In the genomic region with DNA sequence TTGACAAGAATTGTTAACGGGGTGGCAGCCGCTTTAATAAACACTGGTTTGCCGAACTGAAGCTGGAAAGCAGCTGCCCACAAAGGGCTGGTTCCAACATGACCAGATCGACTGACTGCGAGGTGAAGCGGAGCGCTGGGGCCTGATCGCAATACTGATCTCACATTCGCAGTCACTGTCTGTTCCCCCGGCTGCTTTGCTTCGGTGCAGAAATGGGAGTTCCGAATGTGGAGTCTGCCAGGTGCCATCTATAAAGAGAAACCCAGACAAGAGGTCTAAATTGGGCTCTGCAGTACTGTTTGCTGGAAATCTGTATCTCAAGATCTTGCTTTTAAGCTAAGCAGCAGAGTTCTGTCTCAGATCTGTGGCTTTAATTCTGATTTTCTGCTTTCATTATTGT, we compare ENCODE assay signal across 9 mouse cellular contexts.
DNase-seq lines count a peak whose midpoint lies in the region; ATAC-seq lines count a peak whose summit lies in the region.
"Had no signal": no experiment of that assay in that cellular context is flagged by ENCODE, and none has a peak within 500 bp of the region (broad histone marks: within the 10 kb centered on the region; RNA-seq: fewer than 3 reads in every experiment).

No protein-coding gene starts in this region.

- no peak overlapping the region for H3K4me3 ChIP-seq in heart, embryonic 12.5 days
- H3K4me3 ChIP-seq in hindbrain, embryonic 16.5 days (ENCODE audit: low read length): 0 out of 2 replicates have a peak overlapping the region, but pooled peaks have one; percentile 2
- H3K4me3 ChIP-seq in midbrain, embryonic 13.5 days (replicated peaks): no peak overlapping the region

- H3K36me3 ChIP-seq in heart, embryonic 12.5 days: no peaks in the 10 kb centered on the region
- no peaks in the 10 kb centered on the region for H3K36me3 ChIP-seq in hindbrain, embryonic 16.5 days (ENCODE audit: control insufficient read depth, insufficient read depth, low read length)
- no peaks in the 10 kb centered on the region for H3K36me3 ChIP-seq in midbrain, embryonic 13.5 days

- H3K9me3 ChIP-seq in heart, embryonic 12.5 days (replicated peaks): no peaks in the 10 kb centered on the region
- H3K9me3 ChIP-seq in hindbrain, embryonic 16.5 days (ENCODE audit: control insufficient read depth, low read length): no peaks in the 10 kb centered on the region
- no peaks in the 10 kb centered on the region for H3K9me3 ChIP-seq in midbrain, embryonic 13.5 days

- no peak overlapping the region for H3K27ac ChIP-seq in heart, embryonic 12.5 days (ENCODE audit: poor library complexity, severe bottlenecking)
- H3K27ac ChIP-seq in hindbrain, embryonic 16.5 days (ENCODE audit: low read depth, low read length): no peak overlapping the region
- peak overlapping the region; percentile 44; the same call in 1 of the 2 replicates for H3K27ac ChIP-seq in midbrain, embryonic 13.5 days
- H3K27ac ChIP-seq: liver, embryonic 14.5 days had no signal

- ATAC-seq in heart, embryonic 12.5 days (ENCODE audit: insufficient number of reproducible peaks, low FRiP score): no peak
- peak; percentile 43 for ATAC-seq in hindbrain, embryonic 16.5 days
- ATAC-seq in midbrain, embryonic 13.5 days: peak; percentile 57
- ATAC-seq in erythroid progenitor cell, adult 5-6 weeks (replicated peaks; ENCODE audit: low FRiP score, poor library complexity, severe bottlenecking): no peak

- peaks cover 10% of the 10 kb centered on the region for H3K4me1 ChIP-seq in heart, embryonic 12.5 days (replicated peaks)
- no peaks in the 10 kb centered on the region for H3K4me1 ChIP-seq in hindbrain, embryonic 16.5 days (ENCODE audit: control insufficient read depth, insufficient read depth, low read depth, low read length)
- peaks cover 15% of the 10 kb centered on the region; the same call in 1 of the 2 replicates for H3K4me1 ChIP-seq in midbrain, embryonic 13.5 days (replicated peaks)

- no peaks in the 10 kb centered on the region for H3K27me3 ChIP-seq in heart, embryonic 12.5 days (replicated peaks)
- no peaks in the 10 kb centered on the region for H3K27me3 ChIP-seq in hindbrain, embryonic 16.5 days (replicated peaks; ENCODE audit: control insufficient read depth, insufficient read depth, low read length)
- no peaks in the 10 kb centered on the region for H3K27me3 ChIP-seq in midbrain, embryonic 13.5 days

- WGBS in heart, embryonic 12.5 days: 73% methylated on average over 12 of the region's 12 CpGs
- WGBS in hindbrain, embryonic 16.5 days: 63% methylated on average over 12 of the region's 12 CpGs
- 69% methylated on average over 12 of the region's 12 CpGs for WGBS in midbrain, embryonic 13.5 days

- H3K9ac ChIP-seq in heart, embryonic 12.5 days: no peak overlapping the region
- no peak overlapping the region for H3K9ac ChIP-seq in hindbrain, embryonic 16.5 days (ENCODE audit: low read depth, low read length)
- no peak overlapping the region for H3K9ac ChIP-seq in midbrain, embryonic 13.5 days (replicated peaks)
- H3K9ac ChIP-seq: liver, embryonic 14.5 days had no signal

- no peak for DNase-seq in heart, adult 18-20 months
- DNase-seq in MN1 (ENCODE audit: low spot score): peak; percentile 21
- no peak for DNase-seq in ovary, adult 18-20 months (ENCODE audit: low spot score)
- no peak for DNase-seq in urinary bladder, postnatal 36 days (ENCODE audit: low spot score in 2 of 2)

- peak overlapping the region; percentile 41 for H3K4me2 ChIP-seq in heart, embryonic 12.5 days
- peak overlapping the region; percentile 16 for H3K4me2 ChIP-seq in hindbrain, embryonic 16.5 days (ENCODE audit: low read length)
- H3K4me2 ChIP-seq in midbrain, embryonic 13.5 days (replicated peaks): peak overlapping the region; percentile 26; the same call in 1 of the 2 replicates

Comparison
In these comparisons a context has a peak if more than half of its experiments do, and no peak if none do; other contexts are left out.
1. ATAC-seq: peak in hindbrain, embryonic 16.5 days (single experiment) and midbrain, embryonic 13.5 days (single experiment); none in heart, embryonic 12.5 days (single experiment) and erythroid progenitor cell, adult 5-6 weeks (single experiment).
2. Peak in every context shown above with its lines, with median percentiles within 50 percentile points of each other: H3K4me2 ChIP-seq.